Mouse (Mus musculus): Measurements from ENCODE around the gene Pcdh15.

The Pcdh15 gene

DNA sequence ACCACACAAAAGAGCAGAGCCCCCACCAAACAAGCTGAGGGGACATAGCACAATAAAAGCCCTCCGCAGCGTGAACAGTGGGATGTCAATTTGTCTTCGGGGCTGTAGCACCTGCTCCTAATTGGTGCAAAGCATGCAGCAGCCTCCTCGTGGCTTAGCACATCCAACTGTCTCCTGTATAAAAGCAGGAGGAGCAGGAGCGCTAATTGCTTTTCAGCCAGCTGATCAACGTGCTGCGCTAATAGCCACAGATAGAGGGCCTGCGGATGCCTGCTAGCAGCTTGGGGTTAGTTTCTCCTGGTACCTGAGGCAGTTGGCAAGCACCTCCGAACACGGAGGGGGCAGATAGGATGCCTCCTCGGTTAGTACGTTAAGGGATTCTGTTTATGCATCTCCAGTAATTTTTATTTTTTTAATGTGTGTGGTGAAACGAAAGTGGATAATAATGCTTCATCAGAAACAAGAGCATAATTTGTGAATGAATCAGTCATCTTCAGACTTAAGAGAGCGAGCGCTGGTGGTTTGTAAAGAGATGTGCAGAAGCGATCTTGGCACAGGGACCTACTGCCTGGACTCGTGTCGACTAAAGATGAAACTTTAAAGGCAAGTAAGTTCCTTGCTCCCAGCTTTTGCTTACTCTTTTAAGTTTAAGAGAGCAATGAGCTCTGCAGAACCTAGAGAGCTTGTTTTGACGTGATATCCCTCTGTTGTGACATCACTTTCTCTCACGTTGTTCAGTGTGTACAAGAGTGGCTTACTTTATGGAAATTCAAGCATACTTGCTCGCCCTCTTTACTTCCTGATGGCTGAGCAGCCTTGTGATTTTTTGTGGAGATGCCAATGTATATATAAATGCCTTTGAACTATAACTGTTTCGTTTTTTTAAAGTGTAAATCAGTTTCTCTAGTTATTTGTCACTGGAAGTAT lies 722.8 kb downstream of the Pcdh15 start:
- no peak for DNase-seq (ENCODE audit: low read depth, low spot score)

DNA sequence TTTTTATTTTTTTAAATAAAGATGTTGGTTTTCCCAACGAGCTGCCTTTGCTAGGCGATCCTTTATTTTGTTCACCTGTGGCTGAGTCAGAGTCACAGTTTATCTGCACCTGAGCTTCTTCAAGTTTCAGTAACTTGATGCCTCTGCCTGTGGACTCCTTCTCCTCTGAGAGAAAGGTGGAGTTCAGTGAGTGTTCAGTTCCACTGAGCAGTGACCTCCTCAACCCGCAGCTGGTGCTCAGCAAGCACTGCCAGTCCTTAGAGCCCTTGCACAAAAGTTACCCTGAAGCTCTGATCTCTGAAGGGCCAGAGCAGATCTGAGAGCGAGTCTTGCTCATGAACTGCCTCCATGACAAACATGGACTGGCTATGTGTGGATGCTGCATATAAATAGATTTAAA lies 724.1 kb downstream of the Pcdh15 start:
- no peak for DNase-seq (ENCODE audit: low read depth, low spot score)

DNA sequence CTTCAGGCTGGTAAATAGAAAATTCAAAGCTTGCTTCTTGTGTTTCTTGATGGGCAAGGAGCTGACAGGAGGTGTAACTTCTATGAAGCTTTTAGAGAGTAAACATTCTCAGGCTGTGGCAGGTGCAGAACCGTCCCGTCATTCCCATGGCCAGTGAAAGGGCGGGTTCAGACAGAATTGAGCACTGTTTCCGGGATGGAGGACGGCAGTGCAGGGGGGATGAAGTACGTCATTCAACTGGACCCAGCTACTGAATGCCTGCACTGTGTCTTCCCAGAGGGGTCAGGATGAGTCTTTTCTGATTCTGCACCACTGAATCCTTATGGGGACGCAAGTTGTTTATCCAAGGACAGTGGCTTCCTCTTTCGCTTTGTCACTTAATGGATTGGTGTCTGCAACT lies 727.2 kb downstream of the Pcdh15 start:
- DNase-seq (ENCODE audit: low read depth, low spot score) = no peak

DNA sequence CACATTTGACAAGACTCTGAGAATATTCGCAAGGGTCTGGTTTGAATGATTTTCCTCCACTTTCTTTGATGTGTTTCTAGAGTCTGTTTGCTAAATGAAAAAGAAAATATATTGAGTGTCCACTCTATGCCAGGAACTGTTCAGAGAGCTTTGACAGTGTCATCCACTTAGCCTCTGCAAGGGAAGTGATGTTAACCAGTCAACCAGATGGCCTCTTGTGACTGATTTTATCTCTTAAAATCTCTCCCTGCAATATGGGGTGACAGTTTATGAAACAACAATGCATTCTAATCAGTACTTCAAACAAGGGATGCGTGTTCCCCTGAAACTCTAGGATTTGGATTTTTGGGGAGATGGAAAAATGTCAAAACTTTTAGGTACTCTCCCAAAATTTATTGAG lies 729.6 kb downstream of the Pcdh15 start:
- no peak for DNase-seq (ENCODE audit: low read depth, low spot score)

DNA sequence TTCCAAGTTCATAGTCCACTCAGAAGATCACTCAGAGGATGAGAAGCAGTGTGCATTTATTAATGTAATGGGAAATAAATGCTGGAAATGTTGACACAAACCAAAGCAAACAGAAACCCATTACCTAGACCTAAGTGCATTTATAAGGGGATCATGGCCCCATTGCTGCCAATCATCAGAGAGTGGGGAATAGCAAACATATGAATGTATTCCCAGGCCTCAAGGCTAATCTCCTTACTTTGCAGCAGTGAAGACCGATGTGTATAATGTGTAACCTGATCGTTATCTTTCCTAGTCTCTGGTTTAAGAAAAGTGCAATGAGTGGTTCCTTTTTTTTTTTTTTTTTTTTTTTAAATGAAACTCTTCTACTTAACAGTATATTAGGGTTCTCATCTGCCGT lies 745.9 kb downstream of the Pcdh15 start:
- no peak for DNase-seq (ENCODE audit: low read depth, low spot score)

DNA sequence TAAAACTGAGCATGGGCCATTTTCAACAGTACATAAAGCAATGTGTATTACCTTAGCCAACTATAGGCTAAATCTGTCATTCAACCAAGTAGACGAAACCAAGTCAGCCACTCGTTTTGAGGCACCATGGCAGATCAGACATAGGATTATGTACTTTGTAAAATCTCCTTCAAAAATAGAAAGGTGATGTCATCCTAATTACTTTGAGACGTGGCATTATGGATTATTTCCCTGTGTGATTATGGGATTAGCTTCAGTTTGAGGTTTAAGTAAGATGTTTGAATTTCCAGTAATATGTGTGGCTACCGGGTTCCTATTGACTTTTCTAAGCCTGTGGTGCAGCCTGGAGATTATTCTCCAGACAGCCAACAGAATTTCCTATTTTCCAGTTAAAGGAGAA lies 763.0 kb downstream of the Pcdh15 start:
- DNase-seq (ENCODE audit: low read depth, low spot score) = no peak

DNA sequence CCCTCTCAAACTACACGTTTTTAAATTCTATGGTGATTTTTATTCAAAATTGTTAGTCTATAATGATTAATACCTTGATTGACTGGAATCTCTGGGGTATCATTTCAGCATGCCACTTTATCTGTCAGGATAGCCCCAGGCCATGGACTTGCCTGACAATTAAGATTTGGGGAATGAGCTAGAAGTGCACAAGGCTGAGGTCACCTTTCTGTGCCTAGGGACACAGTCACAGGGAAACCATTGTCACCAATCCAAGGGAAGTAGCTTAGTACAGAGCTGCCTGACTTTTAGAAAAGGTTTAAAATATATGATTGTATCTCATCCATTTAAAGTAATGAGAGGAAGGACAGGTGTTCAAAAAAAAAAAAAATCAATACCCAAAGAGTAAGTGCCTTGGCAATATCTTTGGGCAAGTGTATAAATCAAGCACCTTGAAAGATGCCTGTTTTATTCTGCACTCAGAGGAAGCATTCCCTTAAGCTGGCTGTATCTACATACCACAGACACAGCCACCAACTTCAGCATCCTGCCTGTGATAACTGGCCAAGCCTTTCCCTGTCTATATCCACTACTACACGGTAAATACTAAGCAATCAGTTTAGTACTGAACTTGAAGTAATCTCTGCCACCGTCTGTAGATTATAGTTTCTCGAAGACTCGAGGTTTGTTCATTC lies 779.0 kb downstream of the Pcdh15 start:
- no peak for DNase-seq (ENCODE audit: low read depth, low spot score)

DNA sequence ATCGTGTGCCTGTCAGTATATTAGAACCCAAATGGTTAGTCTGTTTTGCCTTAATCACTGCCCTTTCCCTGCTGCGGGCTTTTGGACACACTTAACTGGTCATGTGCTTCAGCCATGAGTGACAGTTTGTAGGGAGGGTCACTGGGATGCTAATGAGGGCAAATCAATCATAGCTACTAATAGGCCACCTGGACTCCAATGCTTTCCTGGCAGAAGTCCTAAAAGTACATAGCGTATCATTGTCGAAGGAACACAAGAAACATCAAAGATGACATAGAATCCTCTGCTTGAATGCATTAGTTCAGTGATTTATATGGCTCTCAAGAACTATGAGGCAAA lies 779.6 kb downstream of the Pcdh15 start:
- DNase-seq (ENCODE audit: low read depth, low spot score) = no peak

DNA sequence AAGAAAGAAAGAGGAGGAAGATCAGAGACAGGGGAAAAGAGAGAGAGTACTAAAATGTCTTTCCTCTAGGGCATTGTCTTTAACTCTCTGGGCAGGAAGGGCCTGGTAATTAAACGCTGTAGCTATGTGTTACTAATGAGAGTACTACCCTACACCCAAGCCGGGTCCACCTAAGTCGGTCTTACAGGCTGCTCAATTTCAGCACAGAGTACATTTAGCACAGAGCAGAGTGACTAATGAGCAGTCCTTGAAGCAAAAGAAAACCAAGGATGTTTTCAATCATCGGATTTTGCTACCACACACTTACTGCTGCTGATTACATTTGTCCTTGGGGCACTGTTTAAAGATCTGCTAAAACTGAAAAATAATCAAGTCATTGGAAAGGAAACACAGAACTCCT lies 788.6 kb downstream of the Pcdh15 start:
- no peak for DNase-seq (ENCODE audit: low read depth, low spot score)

DNA sequence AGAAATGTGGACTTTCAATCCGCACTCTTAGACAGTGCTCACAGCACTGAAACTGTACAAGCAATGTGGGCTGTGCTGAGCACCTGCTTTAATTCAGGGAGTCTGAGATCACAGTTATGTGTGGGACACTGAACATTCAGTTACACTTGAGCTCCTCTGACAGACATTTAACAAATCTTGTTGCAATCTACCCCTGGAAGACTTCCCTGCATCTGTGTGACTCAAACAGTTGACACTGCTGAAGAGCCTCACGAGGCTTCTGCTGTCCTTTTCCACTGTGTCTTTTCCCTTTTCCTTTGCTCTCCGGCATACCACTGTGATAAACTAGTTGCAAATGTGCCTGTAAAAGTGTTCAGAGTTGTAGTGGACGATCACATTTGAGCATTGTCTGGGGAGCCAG lies 793.1 kb downstream of the Pcdh15 start:
- no peak for DNase-seq (ENCODE audit: low read depth, low spot score)

DNA sequence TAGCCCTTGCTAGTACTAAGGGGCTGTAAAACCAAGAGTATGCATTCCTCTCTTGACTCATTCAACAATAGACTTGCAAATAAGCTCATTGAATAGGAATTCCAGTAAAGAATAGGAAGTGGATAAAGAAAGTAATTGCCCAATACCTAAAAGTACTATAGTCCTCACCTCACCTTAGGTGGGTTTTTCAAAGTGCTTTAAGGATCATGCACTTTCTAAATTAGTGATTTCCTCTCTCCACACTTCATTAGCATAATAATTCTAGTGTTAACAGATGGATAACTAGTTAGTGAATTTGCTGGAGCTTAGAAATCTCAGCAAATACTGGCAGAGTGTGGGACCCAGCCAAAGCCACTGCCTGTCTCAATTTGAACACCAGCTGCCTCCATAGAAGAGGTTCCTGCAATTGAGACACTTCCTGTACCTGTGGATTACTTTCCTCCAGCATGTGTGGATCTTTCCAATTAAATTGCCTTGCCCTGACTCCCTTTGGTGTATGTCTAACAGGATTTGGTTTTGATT lies 797.0 kb downstream of the Pcdh15 start:
- DNase-seq (ENCODE audit: low read depth, low spot score) = no peak

DNA sequence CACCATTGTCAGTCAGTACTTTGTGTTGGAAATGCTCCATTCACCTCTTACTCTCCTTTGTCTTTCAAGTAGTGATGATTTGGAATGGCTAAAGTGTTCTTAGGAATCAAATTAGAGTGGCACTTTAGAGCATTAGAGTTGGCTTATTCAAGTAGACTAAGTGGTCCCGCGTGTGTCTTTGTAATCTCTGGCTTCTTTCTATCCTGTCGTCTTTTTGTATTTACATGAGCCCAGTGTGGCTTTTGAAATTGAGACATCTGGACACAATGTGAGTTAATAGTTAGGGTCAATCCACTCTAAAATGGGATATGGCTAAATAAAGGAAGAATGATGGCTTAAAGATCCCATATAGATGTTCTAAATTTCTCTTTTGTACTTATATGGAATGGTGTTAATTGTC lies 800.0 kb downstream of the Pcdh15 start:
- DNase-seq (ENCODE audit: low read depth, low spot score) = no peak

DNA sequence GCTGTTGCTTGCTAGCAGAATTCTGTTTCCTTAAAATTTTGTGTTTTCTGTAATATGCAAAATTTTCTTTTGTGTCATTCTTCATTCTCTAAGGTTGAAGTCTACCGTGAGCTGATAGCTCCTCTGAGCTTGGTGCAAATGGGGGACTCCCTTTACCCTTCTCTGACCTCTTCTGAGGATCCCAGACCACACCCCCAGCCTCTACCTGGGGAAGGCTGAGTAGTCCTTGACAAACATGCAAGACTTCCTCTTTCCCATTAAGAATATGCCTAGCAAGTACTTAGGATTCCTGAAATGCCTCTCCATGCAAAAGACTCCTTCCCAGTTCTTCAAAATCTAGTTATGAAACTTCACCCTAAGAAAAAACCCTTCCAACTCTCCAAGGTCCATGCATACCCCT lies 808.5 kb downstream of the Pcdh15 start:
- no peak for DNase-seq (ENCODE audit: low read depth, low spot score)

DNA sequence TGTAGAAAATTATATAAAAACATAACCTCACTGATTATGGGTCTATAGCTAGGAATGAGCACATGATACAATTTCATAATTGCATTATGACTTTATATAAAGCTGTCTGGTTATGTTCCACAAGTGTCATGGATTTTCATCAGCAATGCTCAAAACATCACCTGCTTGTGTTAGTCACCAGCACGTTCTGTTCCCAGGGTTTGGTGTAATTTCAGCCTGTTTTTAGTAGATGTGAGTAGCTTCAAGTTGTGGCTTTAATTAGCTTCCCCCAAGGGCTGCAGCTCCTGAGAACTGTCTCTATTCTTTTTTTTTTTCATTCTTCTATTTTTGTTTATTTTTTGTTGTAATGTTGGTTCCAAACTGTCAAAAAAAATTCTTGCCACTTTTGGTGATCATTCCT lies 809.4 kb downstream of the Pcdh15 start:
- DNase-seq (ENCODE audit: low read depth, low spot score) = no peak

DNA sequence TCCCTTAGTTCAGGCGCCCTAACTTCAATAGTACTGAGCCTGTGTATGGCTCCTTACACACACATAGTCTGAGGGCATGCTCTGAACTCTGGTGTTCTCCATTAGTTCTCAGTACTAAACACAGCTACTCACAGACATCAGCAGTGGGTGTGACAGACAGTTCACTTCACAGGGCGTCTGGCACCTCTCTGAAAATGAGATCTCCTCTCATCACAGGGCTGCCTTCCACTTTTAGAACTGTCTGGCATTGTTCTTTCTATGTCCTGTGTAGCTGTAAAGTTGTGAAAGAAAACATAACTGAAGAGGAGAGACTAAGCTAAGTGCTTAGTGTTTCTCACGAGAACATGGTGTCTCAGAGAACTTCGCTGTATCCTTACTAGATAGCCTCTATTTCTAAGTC lies 816.0 kb downstream of the Pcdh15 start:
- DNase-seq (ENCODE audit: low read depth, low spot score) = no peak

DNA sequence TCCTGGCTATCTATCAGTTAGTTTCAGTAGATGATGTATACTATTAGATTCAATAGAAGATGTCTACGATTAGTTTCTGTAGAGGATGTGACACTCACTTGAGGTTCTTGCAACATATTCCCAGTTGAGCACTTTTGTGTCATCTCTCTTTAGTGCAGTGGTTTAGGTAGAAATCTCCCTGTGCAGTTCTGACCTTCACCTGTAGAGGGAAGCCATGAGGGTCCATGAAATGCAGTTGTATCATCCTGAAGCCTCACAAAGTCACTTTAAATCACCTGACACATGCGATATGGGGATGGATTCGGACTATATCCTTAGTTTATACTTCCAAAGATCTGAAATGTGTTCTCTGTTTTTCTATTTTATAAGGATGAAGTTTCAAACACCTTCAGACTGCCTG lies 822.4 kb downstream of the Pcdh15 start:
- DNase-seq (ENCODE audit: low read depth, low spot score) = no peak

DNA sequence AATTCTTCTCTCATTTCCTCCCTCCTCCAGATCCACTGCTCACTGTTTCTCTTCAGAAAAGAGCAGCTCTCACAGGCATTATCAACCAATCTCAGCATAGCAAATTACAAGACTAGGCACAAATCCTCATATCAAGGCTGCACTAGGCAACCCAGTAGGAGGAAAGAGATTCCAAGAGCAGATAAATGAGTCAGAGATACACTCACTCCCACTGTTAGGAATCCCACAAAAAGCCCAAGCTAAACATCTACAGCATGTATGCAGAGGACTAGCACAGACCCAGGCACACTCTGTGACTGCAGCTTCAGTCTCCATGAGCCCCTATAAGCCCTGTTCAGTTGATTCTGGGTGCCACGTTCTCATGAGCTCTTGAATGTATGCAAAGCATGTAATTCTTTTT lies 829.5 kb downstream of the Pcdh15 start:
- no peak for DNase-seq (ENCODE audit: low read depth, low spot score)

DNA sequence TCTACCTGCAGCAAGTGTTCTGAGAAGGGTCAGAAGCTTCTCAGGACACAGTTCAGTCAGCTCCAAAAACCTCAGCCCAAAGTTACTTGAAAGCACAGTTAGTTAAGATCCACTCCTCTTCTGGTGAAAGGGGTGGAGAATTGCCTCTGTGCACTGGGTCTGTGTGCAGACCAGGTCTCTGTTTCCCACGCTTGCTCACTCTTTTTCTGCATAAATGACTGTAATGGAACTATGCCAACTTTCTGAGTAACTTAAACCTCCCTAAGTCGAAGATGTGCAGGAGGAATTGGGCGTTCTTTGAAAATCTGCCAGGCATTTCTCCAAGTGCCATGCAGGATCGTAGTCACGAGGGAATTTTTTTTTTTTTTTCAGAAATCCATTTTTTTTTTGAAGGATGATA lies 830.6 kb downstream of the Pcdh15 start:
- no peak for DNase-seq (ENCODE audit: low read depth, low spot score)

DNA sequence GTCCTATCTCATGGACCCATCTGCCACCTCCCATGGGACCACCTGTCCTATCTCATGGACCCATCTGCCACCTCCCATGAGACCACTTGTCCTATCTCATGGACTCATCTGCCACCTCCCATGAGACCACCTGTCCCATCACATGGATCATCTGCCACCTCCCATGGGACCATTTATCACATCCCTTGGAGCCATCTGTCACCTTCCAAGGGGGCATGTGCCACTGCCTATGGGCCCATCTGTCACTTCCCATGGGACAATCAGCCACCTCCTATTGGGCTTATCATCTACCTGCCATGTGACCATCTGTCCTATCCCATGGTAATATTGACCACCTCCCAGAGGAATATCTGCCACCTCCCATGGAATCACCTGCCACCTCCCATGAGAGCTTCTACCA lies 832.0 kb downstream of the Pcdh15 start:
- DNase-seq (ENCODE audit: low read depth, low spot score) = no peak

DNA sequence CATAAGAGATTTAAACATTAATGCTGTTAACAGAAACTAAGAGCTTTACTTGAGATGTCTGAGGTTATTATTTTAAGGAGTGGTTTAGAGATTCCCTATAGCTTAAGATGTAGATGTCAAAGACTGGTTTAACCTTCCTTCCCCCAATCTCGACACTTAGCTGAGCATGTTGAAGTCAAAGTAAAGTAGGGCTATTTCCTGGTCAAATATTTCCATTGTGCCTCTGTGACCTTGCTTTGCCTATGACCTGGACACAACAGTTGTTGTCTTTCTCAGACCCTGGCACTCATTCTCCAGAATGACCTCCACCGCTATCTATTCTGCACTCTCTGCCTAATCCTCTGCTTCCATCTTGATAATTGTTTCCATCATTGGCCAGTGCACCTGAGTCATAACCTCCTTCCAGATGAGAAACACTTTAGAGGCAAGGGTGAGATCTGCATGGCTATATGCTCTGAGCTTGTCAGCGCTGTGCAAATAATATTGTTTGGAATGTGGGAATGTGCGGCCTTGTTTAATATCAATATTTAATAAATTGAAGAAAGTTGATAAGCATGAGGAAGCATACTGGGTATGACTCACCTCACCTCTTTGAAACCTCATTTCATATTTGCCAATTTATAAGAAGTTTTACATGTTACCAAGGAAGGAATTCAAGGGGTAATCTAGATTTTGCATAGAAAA lies 833.0 kb downstream of the Pcdh15 start:
- DNase-seq (ENCODE audit: low read depth, low spot score) = no peak

DNA sequence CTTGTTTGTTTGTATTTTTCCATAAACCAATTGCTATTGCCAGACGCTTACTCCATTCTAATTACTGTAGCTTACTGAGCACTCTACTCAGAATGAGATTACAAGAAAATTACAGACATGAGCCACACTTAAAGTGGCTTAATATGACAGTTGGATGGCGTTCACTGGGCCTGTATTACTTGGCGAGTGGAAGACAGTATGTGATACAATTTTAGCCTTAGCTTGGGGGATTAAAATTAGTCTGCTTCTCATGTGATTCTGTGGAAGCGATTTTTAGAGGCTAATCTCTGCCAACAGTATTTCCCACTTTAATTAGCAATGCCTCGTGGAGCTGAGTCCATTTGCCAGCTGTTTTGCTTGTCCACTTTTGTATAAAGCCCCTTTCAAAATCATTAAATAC lies 837.0 kb downstream of the Pcdh15 start:
- DNase-seq (ENCODE audit: low read depth, low spot score) = no peak

DNA sequence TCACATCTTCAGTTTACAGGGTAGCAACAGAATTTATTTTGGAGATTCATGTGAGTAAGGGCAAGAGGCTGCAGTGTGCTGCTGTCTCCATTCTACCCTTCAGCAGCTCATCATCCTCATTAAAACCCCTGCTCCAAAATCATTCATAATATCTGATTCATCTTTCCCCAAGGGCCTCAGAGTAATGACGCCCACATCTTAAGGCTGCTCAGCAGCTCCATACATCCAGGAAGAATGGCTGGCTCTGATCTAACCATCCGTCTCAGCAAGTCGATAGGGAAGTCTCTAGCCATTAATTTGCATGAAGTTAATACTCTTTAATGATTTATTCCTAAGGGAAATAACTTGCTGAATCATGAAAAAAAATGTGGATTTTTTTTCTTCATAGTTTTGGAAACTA lies 839.8 kb downstream of the Pcdh15 start:
- DNase-seq (ENCODE audit: low read depth, low spot score) = no peak

DNA sequence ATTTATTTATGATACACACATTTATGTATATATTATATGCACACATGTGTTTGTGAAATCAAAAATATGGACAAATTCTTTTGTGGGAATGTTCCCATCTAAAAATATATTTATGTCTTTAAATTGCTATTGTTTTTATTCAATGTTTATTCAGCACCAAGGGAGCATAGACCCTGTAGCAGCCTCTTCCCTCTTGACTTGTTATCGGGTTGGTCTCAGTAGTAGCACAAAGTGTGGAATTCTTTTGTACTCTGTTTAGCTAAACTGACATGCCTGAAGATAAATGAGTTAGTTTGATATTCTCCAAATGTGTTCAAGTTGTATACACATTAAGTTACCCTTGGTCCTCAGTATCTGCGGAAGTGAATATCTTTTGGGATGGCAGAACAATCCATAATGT lies 848.7 kb downstream of the Pcdh15 start:
- DNase-seq (ENCODE audit: low read depth, low spot score) = no peak

Measured in brain, embryonic 18.5 days (tissue).